Mouse (Mus musculus) hindbrain, embryonic 16.5 days (tissue): ENCODE data around the gene S100a7a. TPM values are rescaled to one million over a fixed set of nuclear protein-coding genes. Genes with fewer than 3 reads are reported as not detected.

Experiments
- ATAC-seq: fragments of 200-750 bp; cut with Nextera tagmentation; 2 replicates; pipeline ENCODE4 v1.8.0; 2017; ENCODE audit warnings: moderate TSS enrichment, moderate library complexity
- H3K27ac ChIP-seq: fragments of 300-500 bp; sonication (generic); 2 replicates; pipeline ENCODE4 v1.5.1; 2014; ENCODE audit warnings: low read depth, mild to moderate bottlenecking, control low read depth, low read length, moderate library complexity
- H3K27me3 ChIP-seq: fragments of 300-500 bp; sonication (generic); replicated peaks from 2 replicates; pipeline ENCODE4 v1.6.1; 2014; ENCODE audit warnings: low read length; ENCODE audit not compliant: control insufficient read depth, insufficient read depth
- H3K36me3 ChIP-seq: fragments of 300-500 bp; sonication (generic); 2 replicates; pipeline ENCODE4 v1.6.1; 2014; ENCODE audit warnings: mild to moderate bottlenecking, low read length, moderate library complexity, mixed read lengths; ENCODE audit not compliant: control insufficient read depth, insufficient read depth
- H3K4me1 ChIP-seq: fragments of 300-500 bp; sonication (generic); 2 replicates; pipeline ENCODE4 v1.6.1; 2014; ENCODE audit warnings: low read depth, low read length; ENCODE audit not compliant: control insufficient read depth, insufficient read depth
- H3K4me2 ChIP-seq: fragments of 300-500 bp; sonication (generic); 2 replicates; pipeline ENCODE4 v1.6.1; 2014; ENCODE audit warnings: mild to moderate bottlenecking, low read length, control low read depth, moderate library complexity
- H3K4me3 ChIP-seq: fragments of 300-500 bp; sonication (generic); 2 replicates; pipeline ENCODE4 v1.5.1; 2014; ENCODE audit warnings: mild to moderate bottlenecking, low read length, control low read depth, moderate library complexity
- H3K9ac ChIP-seq: fragments of 300-500 bp; sonication (generic); 2 replicates; pipeline ENCODE4 v1.6.1; 2014; ENCODE audit warnings: low read depth, mild to moderate bottlenecking, control low read depth, low read length, moderate library complexity
- H3K9me3 ChIP-seq: fragments of 300-500 bp; sonication (generic); 2 replicates; pipeline ENCODE4 v1.6.1; 2014; ENCODE audit warnings: mild to moderate bottlenecking, low read length, moderate library complexity; ENCODE audit not compliant: control insufficient read depth
- WGBS: fragments of 180-500 bp; shearing (Covaris S2); extraction: QIAGEN DNeasy Blood & Tissue Kit; methylation state at CpG from one replicate; pipeline ENCODE4 v1.1.7; 2014; 5-methylcytosine and 5-hydroxymethylcytosine counted together
- polyA plus RNA-seq: library from polyadenylated mRNA; unstranded; fragments of >200 nt; fragmentation: Nextera tagmentation; extraction: Ambion mirVana; gene quantifications from 2 replicates; pipeline ENCODE4 v1.2.1, GENCODE M21; 2015

S100a7a gene
- polyA plus RNA-seq, 1 experiment from 2014 or later = 0.20 TPM

GRCm38 (mm10) chr3:90612061-90612460 lies 41.8 kb upstream of the S100a7a start:
- Histone ChIP-seq H3K9ac (no peak overlapping the region), H3K4me2 (no peak overlapping the region), H3K9me3 (no peaks in the 10 kb centered on the region), H3K4me3 (no peak overlapping the region), H3K27ac (no peak overlapping the region), H3K27me3 (peaks cover 3% of the 10 kb centered on the region), H3K36me3 (no peaks in the 10 kb centered on the region), H3K4me1 (peaks cover 5% of the 10 kb centered on the region; the same call in 1 of the 2 replicates)
- 72% methylated on average over 4 of the region's 4 CpGs for WGBS
- no peak for ATAC-seq

DNA sequence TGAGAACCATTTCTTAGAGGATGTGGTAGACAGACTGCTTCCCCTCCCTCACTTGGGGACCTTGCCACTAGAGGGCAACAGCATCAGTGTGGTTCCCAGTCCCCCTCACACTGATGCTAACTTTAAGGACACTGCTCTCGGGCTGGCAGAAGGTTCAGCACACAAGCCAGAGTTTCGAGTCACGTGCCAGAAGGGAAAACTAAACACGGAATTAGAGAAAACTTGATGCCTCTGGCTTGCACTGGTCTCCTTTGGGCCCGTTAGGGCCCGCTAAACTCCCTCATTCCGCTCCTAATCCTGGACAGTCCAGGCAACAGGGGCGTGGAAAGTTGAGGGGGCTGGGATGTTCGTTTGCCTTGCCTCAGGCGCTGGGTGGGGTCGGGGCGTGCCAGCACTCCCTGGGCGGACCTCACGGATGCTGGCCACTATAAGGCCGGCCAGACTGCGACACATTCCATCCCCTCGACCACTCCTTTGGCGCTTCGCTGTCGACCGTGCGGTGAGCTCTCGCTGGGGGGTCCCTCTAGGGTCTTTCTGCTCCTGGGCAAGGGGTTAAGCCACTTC lies 41.0 kb upstream of the S100a7a start, which contains the start of gene S100a6:
TSS of gene S100a6 (plus strand) at position 155 of the 564 bp plus-strand sequence.
- H3K9ac ChIP-seq = peak within 1 kb of the TSS; percentile 51
- H3K27me3 ChIP-seq = peaks cover 3% of the 10 kb centered on the region
- H3K9me3 ChIP-seq = no peaks in the 10 kb centered on the region
- peak within 1 kb of the TSS; percentile 35 for H3K4me3 ChIP-seq
- H3K4me1 ChIP-seq = peaks cover 5% of the 10 kb centered on the region; the same call in 1 of the 2 replicates
- WGBS = under 1% methylated on average over 23 of the region's 23 CpGs
- no peaks in the 10 kb centered on the region for H3K36me3 ChIP-seq
- no peak within 1 kb of the TSS for H3K27ac ChIP-seq
- H3K4me2 ChIP-seq = peak within 1 kb of the TSS; percentile 71
- peak; percentile 86 for ATAC-seq

GRCm38 (mm10) chr3:90613461-90614147 lies 40.2 kb upstream of the S100a7a start:
- 77% methylated on average over 7 of the region's 7 CpGs for WGBS
- Histone ChIP-seq H3K4me3 (peak overlapping the region; percentile 35), H3K4me2 (peak overlapping the region; percentile 71), H3K36me3 (no peaks in the 10 kb centered on the region), H3K4me1 (peaks cover 5% of the 10 kb centered on the region; the same call in 1 of the 2 replicates), H3K9me3 (no peaks in the 10 kb centered on the region), H3K27me3 (peaks cover 3% of the 10 kb centered on the region), H3K9ac (no peak overlapping the region), H3K27ac (no peak overlapping the region)
- no peak for ATAC-seq

- no peak for ATAC-seq
- H3K4me1 ChIP-seq = peaks cover 5% of the 10 kb centered on the region; the same call in 1 of the 2 replicates
- no peaks in the 10 kb centered on the region for H3K36me3 ChIP-seq
- no peaks in the 10 kb centered on the region for H3K9me3 ChIP-seq
- H3K27ac ChIP-seq = no peak overlapping the region
- no peak overlapping the region for H3K4me2 ChIP-seq
- peaks cover 3% of the 10 kb centered on the region for H3K27me3 ChIP-seq
- 91% methylated on average over 6 of the region's 6 CpGs for WGBS
- no peak overlapping the region for H3K4me3 ChIP-seq
- H3K9ac ChIP-seq = no peak overlapping the region
Measured at GRCm38 (mm10) chr3:90614148-90614530, 39.7 kb upstream of the S100a7a start.

DNA sequence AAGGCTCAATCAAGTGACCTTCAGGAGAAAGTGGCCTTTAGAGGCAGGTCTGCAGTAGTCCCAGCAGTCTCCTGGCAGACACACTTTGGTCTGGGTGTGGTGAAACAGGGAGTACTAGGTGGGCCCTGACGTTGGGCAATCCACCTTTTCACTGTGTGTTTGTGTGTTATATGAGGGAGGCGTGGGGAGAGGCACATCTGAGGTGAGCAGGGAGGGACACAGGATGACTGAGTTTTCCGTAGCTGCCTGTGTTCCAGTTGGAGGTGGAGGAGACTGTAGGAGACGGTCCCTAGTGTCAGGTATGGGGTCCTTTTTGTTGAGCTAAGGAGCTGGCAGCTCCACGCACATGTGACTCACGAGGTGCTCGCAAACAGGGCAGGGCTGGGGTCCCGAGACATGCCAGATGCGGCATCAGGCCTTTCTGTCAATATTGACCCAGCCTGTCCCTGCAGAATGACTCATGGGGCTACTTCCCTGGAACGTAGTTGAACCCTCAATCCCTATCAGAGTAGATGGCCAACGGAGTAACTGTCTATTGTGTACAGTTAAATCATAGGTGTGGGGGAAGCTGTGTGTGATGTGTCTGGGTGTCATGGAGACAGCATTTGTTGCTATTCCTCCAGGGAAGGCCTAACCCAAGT lies 39.1 kb upstream of the S100a7a start:
- Histone ChIP-seq H3K4me2 (no peak overlapping the region), H3K9ac (no peak overlapping the region), H3K9me3 (no peaks in the 10 kb centered on the region), H3K4me1 (peaks cover 5% of the 10 kb centered on the region; the same call in 1 of the 2 replicates), H3K27me3 (peaks cover 3% of the 10 kb centered on the region), H3K36me3 (no peaks in the 10 kb centered on the region), H3K4me3 (no peak overlapping the region), H3K27ac (no peak overlapping the region)
- WGBS = 89% methylated on average over 11 of the region's 11 CpGs
- no peak for ATAC-seq

- ATAC-seq = peak; percentile 71
- Histone ChIP-seq H3K4me3 (no peak overlapping the region), H3K27ac (no peak overlapping the region), H3K27me3 (peaks cover 3% of the 10 kb centered on the region), H3K9ac (no peak overlapping the region), H3K4me2 (no peak overlapping the region), H3K9me3 (no peaks in the 10 kb centered on the region), H3K36me3 (no peaks in the 10 kb centered on the region), H3K4me1 (peaks cover 5% of the 10 kb centered on the region; the same call in 1 of the 2 replicates)
- 8% methylated on average over 7 of the region's 7 CpGs for WGBS
Measured at GRCm38 (mm10) chr3:90615415-90615814, 38.4 kb upstream of the S100a7a start.

DNA sequence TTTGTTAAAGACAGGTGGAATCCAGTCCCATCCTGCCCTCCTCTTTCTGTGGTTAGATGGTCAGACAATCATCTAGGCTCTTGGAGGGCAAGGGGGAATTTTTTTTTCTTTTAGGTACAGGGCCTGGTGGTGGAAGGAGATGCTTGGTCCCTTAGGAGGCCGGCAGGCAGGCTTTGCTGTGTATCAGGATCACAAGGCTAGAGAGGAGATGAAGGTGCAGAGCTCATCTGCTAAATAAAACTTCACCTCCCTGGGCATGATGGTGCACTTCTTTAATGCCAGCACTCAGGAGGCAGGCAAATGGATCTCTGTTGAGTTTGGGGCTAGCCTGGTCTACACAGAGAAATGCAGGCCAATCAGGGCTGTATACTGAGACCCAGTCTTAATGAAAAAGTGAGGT lies 37.9 kb upstream of the S100a7a start:
- ATAC-seq = no peak
- Histone ChIP-seq H3K4me1 (peaks cover 5% of the 10 kb centered on the region; the same call in 1 of the 2 replicates), H3K27me3 (peaks cover 3% of the 10 kb centered on the region), H3K4me3 (no peak overlapping the region), H3K36me3 (no peaks in the 10 kb centered on the region), H3K9me3 (no peaks in the 10 kb centered on the region), H3K27ac (no peak overlapping the region), H3K9ac (no peak overlapping the region), H3K4me2 (no peak overlapping the region)
- 83% methylated on average over 1 of the region's 1 CpGs for WGBS

GRCm38 (mm10) chr3:90617586-90617985 lies 36.2 kb upstream of the S100a7a start:
- Histone ChIP-seq H3K4me1 (peaks cover 5% of the 10 kb centered on the region; the same call in 1 of the 2 replicates), H3K4me2 (no peak overlapping the region), H3K9me3 (no peaks in the 10 kb centered on the region), H3K27me3 (peaks cover 3% of the 10 kb centered on the region), H3K4me3 (no peak overlapping the region), H3K27ac (no peak overlapping the region), H3K9ac (no peak overlapping the region), H3K36me3 (no peaks in the 10 kb centered on the region)
- 10% methylated on average over 1 of the region's 1 CpGs for WGBS
- ATAC-seq = no peak

GRCm38 (mm10) chr3:90621552-90621951 lies 32.3 kb upstream of the S100a7a start:
- no peak for ATAC-seq
- H3K4me3 ChIP-seq = no peak overlapping the region
- no peak overlapping the region for H3K9ac ChIP-seq
- H3K9me3 ChIP-seq = no peaks in the 10 kb centered on the region
- no peak overlapping the region for H3K4me2 ChIP-seq
- no peaks in the 10 kb centered on the region for H3K27me3 ChIP-seq
- WGBS = 64% methylated on average over 7 of the region's 7 CpGs
- peaks cover 11% of the 10 kb centered on the region for H3K4me1 ChIP-seq
- no peaks in the 10 kb centered on the region for H3K36me3 ChIP-seq
- H3K27ac ChIP-seq = no peak overlapping the region
